ENCODE assay signal across 7 mouse cellular contexts in genomic region chr6:145864171-145864570, GRCm38 (mm10). TPM values are rescaled to one million over a fixed set of nuclear protein-coding genes. Genes with fewer than 3 reads are reported as not detected.
DNase-seq lines count a peak whose midpoint lies in the region; ATAC-seq and TF ChIP-seq lines count a peak whose summit lies in the region.

No protein-coding gene starts in this region.

- H3K4me2 ChIP-seq in lung, postnatal 0 days (replicated peaks; ENCODE audit: low read depth, low read length), result peak overlapping the region; percentile 97
- peak overlapping the region; percentile 91 for H3K4me2 ChIP-seq in intestine, postnatal 0 days (replicated peaks; ENCODE audit: low read depth)

- 6% methylated on average over 8 of the region's 8 CpGs for WGBS in lung, postnatal 0 days
- WGBS in forebrain, embryonic 10.5 days, result 2% methylated on average over 8 of the region's 8 CpGs
- WGBS in intestine, postnatal 0 days, result 7% methylated on average over 8 of the region's 8 CpGs
- WGBS in small intestine, adult 2 months, result 5% methylated on average over 8 of the region's 8 CpGs

- TF ChIP-seq CTCF in lung, postnatal 0 days (IDR thresholded peaks at IDR 0.05), result no peak
- no peak for TF ChIP-seq CTCF in intestine, postnatal 0 days (IDR thresholded peaks at IDR 0.05; ENCODE audit: low read depth)
- TF ChIP-seq CTCF in small intestine, adult 2 months (IDR thresholded peaks at IDR 0.05; ENCODE audit: extremely low read depth, insufficient read length, insufficient replicate concordance, low read depth, low read length), result no peak

- no peak for DNase-seq in lung, postnatal 0 days (ENCODE audit: low spot score)
- DNase-seq in lung, adult 18-20 months, result no peak
- DNase-seq in forebrain, embryonic 10.5 days (ENCODE audit: extremely low spot score, low spot score), result peak; percentile 26
- DNase-seq in right cerebral cortex, postnatal 10 days (ENCODE audit: low spot score in 2 of 2), result no peak
- DNase-seq in kidney, postnatal 14 days, result no peak

- TF ChIP-seq EP300 in lung, postnatal 0 days (IDR thresholded peaks at IDR 0.05), result no peak

- H3K4me3 ChIP-seq in lung, postnatal 0 days (ENCODE audit: low read depth, low read length), result peak overlapping the region; percentile 52
- peak overlapping the region; percentile 68 for H3K4me3 ChIP-seq in forebrain, embryonic 10.5 days
- peak overlapping the region; percentile 52 for H3K4me3 ChIP-seq in intestine, postnatal 0 days (ENCODE audit: low read depth, low read length)
- peak overlapping the region; percentile 61 for H3K4me3 ChIP-seq in small intestine, adult 2 months (ENCODE audit: low read depth, low read length)

- H3K27me3 ChIP-seq in lung, postnatal 0 days (replicated peaks; ENCODE audit: insufficient read depth, low read length), result peaks cover 31% of the 10 kb centered on the region
- peaks cover 97% of the 10 kb centered on the region for H3K27me3 ChIP-seq in forebrain, embryonic 10.5 days (ENCODE audit: poor library complexity, severe bottlenecking)
- peaks cover 56% of the 10 kb centered on the region for H3K27me3 ChIP-seq in intestine, postnatal 0 days (replicated peaks; ENCODE audit: control insufficient read depth, insufficient read depth, low read length)
- peaks cover 29% of the 10 kb centered on the region for H3K27me3 ChIP-seq in small intestine, adult 2 months (ENCODE audit: control insufficient read depth, insufficient read depth, low read length)

- H3K36me3 ChIP-seq in lung, postnatal 0 days (ENCODE audit: insufficient read depth, low read length), result no peaks in the 10 kb centered on the region
- H3K36me3 ChIP-seq in forebrain, embryonic 10.5 days (replicated peaks), result no peaks in the 10 kb centered on the region
- no peaks in the 10 kb centered on the region for H3K36me3 ChIP-seq in intestine, postnatal 0 days (ENCODE audit: control insufficient read depth, insufficient read depth)
- H3K36me3 ChIP-seq in small intestine, adult 2 months (ENCODE audit: control insufficient read depth, insufficient read depth, low read length), result no peaks in the 10 kb centered on the region

- TF ChIP-seq POLR2A in small intestine, adult 2 months (IDR thresholded peaks at IDR 0.05; ENCODE audit: low read depth, low read length), result no peak

- no peaks in the 10 kb centered on the region for H3K9me3 ChIP-seq in lung, postnatal 0 days (ENCODE audit: low read length)
- no peaks in the 10 kb centered on the region for H3K9me3 ChIP-seq in forebrain, embryonic 10.5 days
- no peaks in the 10 kb centered on the region for H3K9me3 ChIP-seq in intestine, postnatal 0 days (ENCODE audit: control insufficient read depth)

- peaks cover 5% of the 10 kb centered on the region; the same call in 1 of the 2 replicates for H3K4me1 ChIP-seq in lung, postnatal 0 days (ENCODE audit: insufficient read depth, low read depth, low read length)
- peaks cover 55% of the 10 kb centered on the region for H3K4me1 ChIP-seq in forebrain, embryonic 10.5 days
- 0 out of 2 replicates have a peak, but pooled peaks cover 3% of the 10 kb centered on the region for H3K4me1 ChIP-seq in intestine, postnatal 0 days (replicated peaks; ENCODE audit: control insufficient read depth, insufficient read depth, low read length)
- H3K4me1 ChIP-seq in small intestine, adult 2 months (ENCODE audit: control insufficient read depth, insufficient read depth, insufficient read length, low read length), result peaks cover 6% of the 10 kb centered on the region; the same call in 1 of the 2 replicates

- no peak overlapping the region for H3K9ac ChIP-seq in lung, postnatal 0 days (replicated peaks; ENCODE audit: low read depth)
- H3K9ac ChIP-seq in intestine, postnatal 0 days (ENCODE audit: low read depth, low read length), result no peak overlapping the region

- no peak for ATAC-seq in lung, postnatal 0 days
- no peak for ATAC-seq in intestine, postnatal 0 days

- H3K27ac ChIP-seq in lung, postnatal 0 days (ENCODE audit: low read length), result no peak overlapping the region
- H3K27ac ChIP-seq in forebrain, embryonic 10.5 days, result peak overlapping the region; percentile 84; the same call in 1 of the 2 replicates
- no peak overlapping the region for H3K27ac ChIP-seq in intestine, postnatal 0 days (ENCODE audit: low read depth, low read length)
- peak overlapping the region; percentile 49; the same call in 1 of the 2 replicates for H3K27ac ChIP-seq in small intestine, adult 2 months (ENCODE audit: insufficient read depth, low read depth, low read length)

RNA-seq across cellular contexts. Expression of gene Bhlhe41, which starts 1.2 kb away (rescaled TPM):
- polyA plus RNA-seq in lung, postnatal 0 days (2015; fragmentation: Nextera tagmentation; extraction: Ambion mirVana), result 3.1 and 4.6 TPM in 2 replicates
- 1.6 and 2.1 TPM in 2 replicates for polyA plus RNA-seq in forebrain, embryonic 10.5 days (2016; fragmentation: Nextera tagmentation; extraction: Ambion mirVana)
- 0.44 and 0.61 TPM in 2 replicates for polyA plus RNA-seq in intestine, postnatal 0 days (2015; fragmentation: Nextera tagmentation; extraction: Ambion mirVana)
- 1.9 and 2.7 TPM in 2 replicates for polyA plus RNA-seq in small intestine, adult 2 months (2012; rRNA removed)

Comparison
In these comparisons a context has a peak if more than half of its experiments do, and no peak if none do; other contexts are left out.
1. H3K27ac ChIP-seq: peak in forebrain, embryonic 10.5 days (single experiment) and small intestine, adult 2 months (single experiment); none in lung, postnatal 0 days (single experiment) and intestine, postnatal 0 days (single experiment).
2. Peak in every context shown above with its lines, with median percentiles within 50 percentile points of each other: H3K4me3 ChIP-seq.